Mouse (Mus musculus) layer of hippocampus, adult 2 months (tissue): ENCODE results near the gene Kctd17. TPM values are rescaled to one million over a fixed set of nuclear protein-coding genes. Genes with fewer than 3 reads are reported as not detected.

Experiments
- DNase-seq, 2 experiments: peaks; one replicate each; pipeline ENCODE4 v3.0.0; 2022; ENCODE audit warnings: low spot score in 2 of 2
- H3K27ac ChIP-seq: fragments of 200-600 bp; 2 replicates; pipeline ENCODE4 v1.8.1; 2022
- H3K4me3 ChIP-seq: fragments of 200-600 bp; 2 replicates; pipeline ENCODE4 v1.8.1; 2022; ENCODE audit warnings: mild to moderate bottlenecking
- CTCF ChIP-seq: fragments of 200-600 bp; conservative IDR thresholded peaks from 2 replicates; pipeline ENCODE4 v1.8.1; 2022; ENCODE audit warnings: antibody characterized with exemption, mild to moderate bottlenecking, moderate library complexity
- total RNA-seq, 2 experiments: library from RNA; stranded (reverse); gene quantifications; 2 replicates each; pipeline ENCODE4 v1.2.3; 2021

Kctd17 gene
- total RNA-seq, 2 experiments from 2014 or later, result 263 to 271 TPM

GRCm38 (mm10) chr15:78483311-78483710 is 54.9 kb downstream of the Kctd17 start:
- H3K27ac ChIP-seq, result no peak overlapping the region
- TF ChIP-seq CTCF, result no peak
- DNase-seq, result no peak
- H3K4me3 ChIP-seq, result no peak overlapping the region

- TF ChIP-seq CTCF, result no peak
These were observed 58.2 kb downstream of the Kctd17 start for GRCm38 (mm10) chr15:78486564-78486963.

GRCm38 (mm10) chr15:78487066-78487465 is 58.7 kb downstream of the Kctd17 start:
- no peak for TF ChIP-seq CTCF
- no peak overlapping the region for H3K27ac ChIP-seq
- no peak overlapping the region for H3K4me3 ChIP-seq
- no peak for DNase-seq

More at GRCm38 (mm10) chr15:78486564-78486963, 58.2 kb downstream of the Kctd17 start:
- no peak overlapping the region for H3K4me3 ChIP-seq
- no peak for DNase-seq
- no peak overlapping the region for H3K27ac ChIP-seq

Other genes with a start within 250 kb of the Kctd17 start
- gene Pvalb, start 222.2 kb upstream of the Kctd17 start, total RNA-seq, result 10 to 100 TPM; 57.3 to 63.3 TPM
- 1 to 10 TPM in 1 of 2 experiments, under 1 TPM in 1; 0.69 to 2.0 TPM for gene Ncf4, start 183.8 kb upstream of the Kctd17 start, total RNA-seq
- 1 to 10 TPM; 2.9 to 4.2 TPM for gene Csf2rb2, start 122.8 kb upstream of the Kctd17 start, total RNA-seq
- gene Csf2rb, start 102.8 kb upstream of the Kctd17 start, total RNA-seq, result 1 to 10 TPM; 1.3 to 1.7 TPM
- gene Tex33, start 32.7 kb upstream of the Kctd17 start, total RNA-seq, result not detected
- gene Tst, start 22.7 kb upstream of the Kctd17 start, total RNA-seq, result 10 to 100 TPM; 35.6 to 40.3 TPM
- gene Mpst, start 22.1 kb upstream of the Kctd17 start, total RNA-seq, result 10 to 100 TPM; 29.5 to 31.8 TPM
- gene Tmprss6, start 40.1 kb downstream of the Kctd17 start, total RNA-seq, result 1 to 10 TPM; 1.9 to 3.0 TPM
- gene Il2rb, start 66.7 kb downstream of the Kctd17 start, total RNA-seq, result under 1 TPM in 1 of 2 experiments, not detected in 1; 0.20 TPM
- 1 to 10 TPM; 4.5 to 5.2 TPM for gene C1qtnf6, start 102.9 kb downstream of the Kctd17 start, total RNA-seq
- gene Sstr3, start 116.1 kb downstream of the Kctd17 start, total RNA-seq, result 10 to 100 TPM; 25.2 to 25.8 TPM
- gene Rac2, start 144.2 kb downstream of the Kctd17 start, total RNA-seq, result 1 to 10 TPM; 2.2 to 3.7 TPM
- gene Cyth4, start 168.5 kb downstream of the Kctd17 start, total RNA-seq, result 10 to 100 TPM; 24.7 to 25.2 TPM